Mouse (Mus musculus) layer of hippocampus, postnatal 36 days (tissue): ENCODE measurements around the gene Tex50. TPM values are rescaled to one million over a fixed set of nuclear protein-coding genes. Genes with fewer than 3 reads are reported as not detected.

ENCODE experiments used
- DNase-seq, 2 experiments: peaks; one replicate each; pipeline ENCODE4 v3.0.0; 2022
- total RNA-seq, 2 experiments: library from RNA; stranded (reverse); gene quantifications; 2 replicates each; pipeline ENCODE4 v1.2.3; 2021

Gene Tex50
- total RNA-seq, 2 experiments from 2014 or later: not detected

DNA sequence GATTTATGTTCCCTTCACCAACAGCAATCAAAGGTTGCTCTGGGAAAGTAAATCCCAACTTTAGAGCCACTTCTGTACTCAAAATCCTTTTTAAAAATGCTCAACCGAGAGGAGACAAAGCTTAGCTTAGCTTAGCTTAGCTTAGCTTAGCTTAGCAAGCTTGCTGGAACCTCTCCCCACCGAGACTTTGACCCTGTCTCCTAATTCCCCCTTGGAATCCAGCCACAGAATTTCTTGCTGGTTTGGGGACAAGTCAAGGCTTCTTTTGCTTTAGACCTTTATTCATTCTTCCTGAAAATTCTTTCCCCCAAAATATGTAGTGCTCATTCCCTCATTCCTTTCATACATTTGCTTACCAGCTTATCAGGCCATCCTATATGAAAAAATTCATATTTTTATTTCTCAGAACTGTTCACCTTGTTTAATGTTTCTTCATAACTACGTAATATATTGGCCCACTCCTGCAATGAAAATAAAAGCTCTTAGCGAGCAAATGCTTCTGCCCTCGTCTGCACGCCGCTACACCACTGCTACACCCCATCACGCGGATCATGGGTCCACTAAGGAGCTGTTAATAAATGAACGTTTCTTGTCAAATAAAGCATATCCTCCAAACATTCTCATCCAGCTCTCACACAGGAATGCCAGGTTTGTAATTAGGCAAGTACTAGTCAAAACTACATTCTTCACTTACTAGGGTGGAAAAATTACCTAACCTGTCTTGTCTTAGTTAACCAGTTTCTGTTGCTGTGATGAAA, 36.3 kb downstream of the Tex50 start:
- DNase-seq: no peak

DNA sequence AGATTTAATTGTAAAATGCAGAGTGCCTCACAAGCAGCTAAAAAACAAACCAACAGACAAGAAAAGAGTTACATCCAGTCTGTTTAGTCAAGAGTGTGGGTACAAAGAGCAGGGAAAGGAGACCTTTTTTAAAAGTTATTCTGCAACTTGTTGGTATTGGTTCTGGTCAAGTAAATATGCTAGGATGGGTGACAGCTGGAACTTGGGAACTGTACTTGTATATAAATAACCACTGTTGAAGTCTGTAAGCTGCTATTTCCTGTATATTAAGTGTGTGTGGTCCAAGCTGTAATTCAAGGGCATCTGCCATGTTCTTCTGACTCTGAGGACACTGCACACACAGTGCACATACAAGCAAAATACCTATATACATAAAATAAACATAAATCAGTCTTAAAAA, 44.5 kb downstream of the Tex50 start:
- DNase-seq: no peak

DNA sequence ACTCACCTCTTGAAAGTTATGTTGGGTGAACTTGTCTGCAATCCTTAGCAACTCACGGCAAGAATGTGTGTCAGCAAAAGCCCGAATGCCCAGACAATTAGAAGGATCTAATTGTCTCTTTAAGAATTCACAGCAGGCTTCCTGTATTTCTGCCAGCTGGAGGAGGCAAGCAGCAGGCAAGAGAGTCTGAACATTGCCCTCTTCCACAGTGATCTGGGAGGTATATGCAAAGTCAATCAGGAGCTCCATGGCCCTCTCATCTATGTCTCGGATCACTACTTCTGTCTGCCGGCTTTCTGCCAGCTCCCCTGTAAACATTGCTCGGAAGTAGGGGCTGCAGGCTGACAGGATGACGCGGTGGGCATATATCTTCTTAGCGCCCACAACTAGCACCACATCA, 49.9 kb downstream of the Tex50 start:
- no peak for DNase-seq

Other genes with a start within 250 kb of the Tex50 start
- gene Serpinc1, start 180.7 kb downstream of the Tex50 start, total RNA-seq: under 1 TPM; 0.20 to 0.65 TPM
- gene Zbtb37, start 124.5 kb downstream of the Tex50 start, total RNA-seq: 10 to 100 TPM; 16.7 to 21.0 TPM
- gene Dars2, start 88.7 kb downstream of the Tex50 start, total RNA-seq: 10 to 100 TPM; 22.6 to 24.0 TPM
- 1 to 10 TPM; 1.1 to 2.3 TPM for gene Cenpl, start 88.6 kb downstream of the Tex50 start, total RNA-seq
- gene Klhl20, start 27.8 kb downstream of the Tex50 start, total RNA-seq: 10 to 100 TPM; 17.8 to 18.9 TPM
- gene Ankrd45, start 16.6 kb downstream of the Tex50 start, total RNA-seq: 10 to 100 TPM; 52.6 to 58.8 TPM
- 100 to 1,000 TPM; 311 to 331 TPM for gene Prdx6, start 91.9 kb upstream of the Tex50 start, total RNA-seq
- gene Tnfsf4, start 236.1 kb upstream of the Tex50 start, total RNA-seq: not detected